Mouse (Mus musculus) heart, postnatal 0 days (tissue): Measurements from ENCODE around the gene Dok5.

Source experiments
- CTCF ChIP-seq: IDR thresholded peaks from 2 replicates; pipeline ENCODE4 v1.5.1; 2016; ENCODE audit warnings: antibody characterized with exemption, control low read depth, low read depth
- EP300 ChIP-seq: IDR thresholded peaks from 2 replicates; pipeline ENCODE4 v1.6.1; 2016; ENCODE audit warnings: antibody characterized with exemption, low read depth

DNA sequence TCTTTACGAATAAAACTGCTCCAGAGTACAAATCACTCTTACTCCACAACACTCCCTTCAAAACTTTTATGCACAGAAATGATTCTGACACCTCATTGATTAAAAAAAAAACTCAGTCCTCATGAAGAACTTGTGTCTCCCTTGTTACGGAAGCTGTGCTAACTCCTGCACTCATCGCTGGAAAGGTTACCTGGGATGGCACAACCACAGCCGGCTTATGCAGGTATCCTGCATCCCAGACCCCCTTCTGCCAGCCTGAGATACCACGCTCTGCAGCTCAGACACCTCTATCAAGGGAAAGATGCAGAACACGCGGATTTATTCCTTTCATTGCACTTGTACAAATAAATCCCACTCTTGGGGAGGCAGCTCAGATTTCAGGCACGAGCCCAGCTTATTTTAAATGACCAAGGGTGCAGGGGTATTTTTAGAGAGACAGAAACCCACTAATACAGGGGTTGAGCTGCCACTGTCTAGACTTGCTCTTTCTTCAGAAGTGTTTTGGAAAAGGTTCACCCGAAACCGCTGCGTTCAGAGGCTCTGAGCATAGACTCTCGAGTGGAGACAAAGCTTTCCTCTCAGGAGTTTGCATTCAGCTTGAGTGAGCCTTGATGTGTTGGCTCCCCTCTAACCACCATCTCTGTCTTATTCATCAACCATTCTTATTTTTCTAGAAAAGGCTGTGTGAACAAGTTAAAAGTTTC is 76.1 kb downstream of the Dok5 start:
- TF ChIP-seq CTCF (no peak), EP300 (no peak)
